Mouse (Mus musculus) C2C12 (cell line): ENCODE data around the gene Stxbp1. TPM values are rescaled to one million over a fixed set of nuclear protein-coding genes. Genes with fewer than 3 reads are reported as not detected.
"Not testable (repeated sequence)": the region's sequence is repeated elsewhere in the genome, so short reads cannot be mapped to it uniquely, and the experiment has no call there.

Experiments used
- H3K27me3 ChIP-seq: one replicate; pipeline ENCODE4 v1.6.1; 2011; ENCODE audit not compliant: control insufficient read depth, insufficient read depth, insufficient read length
- H3K36me3 ChIP-seq: one replicate; pipeline ENCODE4 v1.6.1; 2011; ENCODE audit not compliant: control insufficient read depth, insufficient read depth
- H3K4me3 ChIP-seq: one replicate; pipeline ENCODE4 v1.5.1; 2011; ENCODE audit warnings: mild to moderate bottlenecking, control low read depth; ENCODE audit not compliant: poor library complexity, insufficient read depth, severe bottlenecking
- H3K79me2 ChIP-seq: one replicate; pipeline ENCODE4 v1.6.1; 2011; ENCODE audit not compliant: control insufficient read depth, insufficient read depth
- H3K79me3 ChIP-seq: one replicate; pipeline ENCODE4 v1.6.1; 2011; ENCODE audit warnings: low read depth, control low read depth
- H3ac ChIP-seq: one replicate; pipeline ENCODE3; 2011; ENCODE audit warnings: low read depth; ENCODE audit not compliant: control insufficient read depth, insufficient read length
- CEBPB ChIP-seq: IDR thresholded peaks from one replicate; pipeline ENCODE4 v1.6.1; 2011; ENCODE audit warnings: low read depth, mild to moderate bottlenecking, control low read depth, moderate library complexity
- CTCF ChIP-seq: IDR thresholded peaks from one replicate; pipeline ENCODE4 v1.5.1; 2011; ENCODE audit not compliant: control insufficient read depth, insufficient read depth, insufficient read length
- FOSL1 ChIP-seq: IDR thresholded peaks from one replicate; pipeline ENCODE4 v1.8.0; 2011; ENCODE audit warnings: mild to moderate bottlenecking, low read length; ENCODE audit not compliant: poor library complexity, insufficient read depth, severe bottlenecking
- MAX ChIP-seq: IDR thresholded peaks from one replicate; pipeline ENCODE4 v1.6.1; 2011; ENCODE audit warnings: mild to moderate bottlenecking, control low read depth
- MYOD1 ChIP-seq: IDR thresholded peaks from one replicate; pipeline ENCODE4 v1.6.1; 2011; ENCODE audit warnings: low read depth; ENCODE audit not compliant: control insufficient read depth, insufficient read length
- MYOG ChIP-seq: IDR thresholded peaks from one replicate; pipeline ENCODE4 v1.6.1; 2011; ENCODE audit not compliant: control insufficient read depth, insufficient read length; ENCODE audit errors: extremely low read depth
- USF1 ChIP-seq: IDR thresholded peaks from one replicate; pipeline ENCODE4 v1.6.1; 2011; ENCODE audit warnings: low read depth, mild to moderate bottlenecking, control low read depth, moderate library complexity
- polyA plus RNA-seq: library from polyadenylated mRNA; unstranded; fragments of >200 nt; fragmentation: generic; extraction: Trizol; gene quantifications from one replicate; pipeline ENCODE4 v1.2.1, GENCODE M21; 2012; ENCODE audit warnings: missing spikeins

The Stxbp1 gene
- polyA plus RNA-seq, 1 experiment = 28.7 TPM

DNA sequence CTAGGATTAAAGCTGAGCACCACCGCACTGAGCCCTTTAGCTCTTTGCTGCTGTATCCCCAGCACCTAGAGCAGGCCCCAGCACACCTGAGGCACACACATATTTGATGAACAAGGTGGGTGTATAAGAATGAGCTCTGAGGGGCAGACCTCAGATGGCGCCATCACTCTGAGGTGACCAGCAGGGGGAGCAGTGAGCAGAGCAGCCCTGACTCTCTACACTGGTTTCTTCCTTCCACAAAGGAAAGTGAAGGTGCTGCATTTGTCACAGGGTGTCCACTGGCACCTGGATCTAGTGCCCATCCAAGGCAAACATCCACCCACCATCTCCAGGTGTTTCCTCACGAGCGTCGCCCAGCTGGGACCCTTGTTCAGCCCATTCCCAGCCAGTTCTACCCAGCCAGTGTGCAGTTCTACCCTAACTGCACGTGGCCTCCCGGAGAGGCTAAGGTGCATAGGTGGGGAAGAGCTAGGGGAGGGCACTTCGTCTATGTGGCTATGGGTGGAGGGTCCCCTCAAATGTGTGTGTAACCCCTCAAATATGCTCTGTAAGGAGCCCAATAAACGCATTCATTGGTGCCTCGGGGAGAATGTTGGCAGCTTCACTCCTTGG is 12.1 kb upstream of the Stxbp1 start:
- no peaks in the 10 kb centered on the region for H3K27me3 ChIP-seq
- H3K4me3 ChIP-seq = no peak overlapping the region
- TF ChIP-seq CEBPB (no peak), MYOD1 (no peak), USF1 (no peak), MYOG (no peak), FOSL1 (no peak), CTCF (peak; percentile 83), MAX (no peak)
- no peaks in the 10 kb centered on the region for H3K79me2 ChIP-seq
- no peaks in the 10 kb centered on the region for H3K36me3 ChIP-seq
- H3K79me3 ChIP-seq = no peaks in the 10 kb centered on the region
- no peak overlapping the region for H3ac ChIP-seq

DNA sequence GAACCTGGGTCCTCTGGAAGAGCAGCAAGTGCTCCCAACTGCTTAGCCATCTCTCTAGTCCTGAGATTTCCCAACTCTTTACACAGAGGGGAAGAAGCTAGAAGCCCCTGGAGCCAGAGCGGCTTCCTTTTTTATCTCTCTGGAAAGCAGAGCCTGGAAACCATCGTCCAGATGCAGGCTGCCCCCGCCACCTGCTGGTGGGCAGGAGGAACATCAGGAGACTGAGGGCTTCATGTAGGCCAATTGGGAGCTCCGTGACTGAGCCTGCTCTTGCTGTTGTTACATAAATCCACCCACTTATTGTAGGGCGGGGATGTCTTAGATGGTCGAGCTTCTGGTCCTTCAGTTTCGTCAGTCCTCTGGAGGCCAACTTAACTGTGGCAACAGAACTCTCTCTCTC is 10.5 kb upstream of the Stxbp1 start:
- TF ChIP-seq CTCF = peak; percentile 89
- no peak for TF ChIP-seq CEBPB
- no peak for TF ChIP-seq USF1
- no peak for TF ChIP-seq FOSL1
- TF ChIP-seq MYOG = no peak
- TF ChIP-seq MYOD1 = no peak
- TF ChIP-seq MAX = peak; percentile 50
- H3K79me3 ChIP-seq = no peaks in the 10 kb centered on the region

DNA sequence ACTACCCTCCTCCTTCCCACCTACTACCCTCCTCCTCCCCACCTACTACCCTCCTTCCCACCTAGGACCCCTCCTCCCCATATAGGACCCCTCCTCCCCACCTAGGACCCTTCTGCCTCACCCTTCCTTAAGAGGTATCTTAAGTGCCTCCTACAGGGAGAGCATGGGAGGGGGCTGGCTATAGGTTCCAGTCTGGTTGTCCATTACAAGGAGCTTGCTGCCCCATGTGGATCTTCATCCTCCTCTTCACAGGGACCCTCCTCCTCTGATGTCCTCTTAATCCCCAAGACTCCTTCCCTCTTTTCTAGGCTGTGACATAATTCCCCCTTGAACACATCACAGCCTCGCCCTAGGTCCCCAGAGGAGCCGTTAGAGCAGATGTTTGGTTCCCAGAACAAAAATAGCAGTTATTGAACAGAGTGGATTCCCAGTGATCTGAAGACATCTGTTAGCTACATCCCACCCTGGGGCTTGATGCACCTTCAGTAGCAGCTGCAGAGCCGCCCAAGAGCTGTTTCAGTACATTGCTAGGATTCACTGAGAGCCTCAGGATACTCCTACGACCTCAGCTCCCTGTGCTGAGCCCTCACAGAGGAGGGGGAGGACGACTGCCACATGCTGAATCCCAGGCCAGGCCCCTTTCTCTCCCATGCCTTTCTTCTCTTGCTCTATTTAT is 8.9 kb upstream of the Stxbp1 start:
- H3K79me3 ChIP-seq = no peaks in the 10 kb centered on the region
- no peaks in the 10 kb centered on the region for H3K36me3 ChIP-seq
- no peak overlapping the region for H3K4me3 ChIP-seq
- TF ChIP-seq MYOD1 (no peak), MAX (no peak), CEBPB (no peak), USF1 (no peak), FOSL1 (no peak), MYOG (no peak), CTCF (no peak)
- H3K27me3 ChIP-seq = peaks cover 8% of the 10 kb centered on the region
- no peak overlapping the region for H3ac ChIP-seq
- H3K79me2 ChIP-seq = no peaks in the 10 kb centered on the region

More for the DNA sequence above, 10.5 kb upstream of the Stxbp1 start:
- Histone ChIP-seq H3ac (no peak overlapping the region), H3K4me3 (no peak overlapping the region), H3K36me3 (no peaks in the 10 kb centered on the region), H3K27me3 (peaks cover 1% of the 10 kb centered on the region), H3K79me2 (no peaks in the 10 kb centered on the region)

DNA sequence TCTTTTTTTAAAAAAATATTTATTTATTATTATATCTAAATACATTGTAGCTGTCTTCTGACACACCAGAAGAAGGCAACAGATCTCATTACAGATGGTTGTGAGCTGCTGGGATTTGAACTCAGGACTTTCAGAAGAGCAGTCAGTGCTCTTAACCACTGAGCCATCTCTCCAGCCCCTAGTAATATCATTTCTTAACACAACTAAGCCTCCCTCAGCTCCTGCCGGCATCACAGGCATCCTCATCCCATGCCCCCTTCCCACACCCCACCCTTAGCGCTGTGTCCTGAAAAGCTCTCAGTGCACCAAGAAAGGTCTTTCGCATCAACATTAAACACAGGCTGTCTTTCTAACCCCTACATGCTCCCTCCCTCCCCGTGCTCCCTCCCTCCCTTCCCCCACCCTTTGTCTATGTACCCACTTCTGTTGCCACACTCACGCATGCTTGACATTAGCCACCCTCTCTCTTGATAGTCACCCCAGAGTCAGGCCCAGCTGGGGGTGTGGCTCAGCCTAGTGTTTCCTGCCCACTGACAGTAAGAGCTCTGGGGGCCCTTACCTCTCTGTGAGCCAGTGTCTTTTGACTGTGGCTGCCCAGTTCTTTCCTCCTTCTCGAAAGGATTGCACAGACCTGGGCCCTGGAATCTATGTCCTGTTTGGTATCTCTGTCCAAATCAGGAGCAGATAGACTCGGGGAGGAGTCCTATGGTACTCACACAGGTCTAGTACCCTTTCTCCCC is 8.2 kb upstream of the Stxbp1 start:
- H3ac ChIP-seq = no peak overlapping the region
- TF ChIP-seq CEBPB (no peak), CTCF (no peak), FOSL1 (no peak), MAX (no peak), USF1 (no peak), MYOD1 (no peak), MYOG (no peak)
- H3K27me3 ChIP-seq = peaks cover 8% of the 10 kb centered on the region
- no peak overlapping the region for H3K4me3 ChIP-seq
- H3K79me2 ChIP-seq = no peaks in the 10 kb centered on the region
- H3K36me3 ChIP-seq = no peaks in the 10 kb centered on the region
- H3K79me3 ChIP-seq = no peaks in the 10 kb centered on the region

DNA sequence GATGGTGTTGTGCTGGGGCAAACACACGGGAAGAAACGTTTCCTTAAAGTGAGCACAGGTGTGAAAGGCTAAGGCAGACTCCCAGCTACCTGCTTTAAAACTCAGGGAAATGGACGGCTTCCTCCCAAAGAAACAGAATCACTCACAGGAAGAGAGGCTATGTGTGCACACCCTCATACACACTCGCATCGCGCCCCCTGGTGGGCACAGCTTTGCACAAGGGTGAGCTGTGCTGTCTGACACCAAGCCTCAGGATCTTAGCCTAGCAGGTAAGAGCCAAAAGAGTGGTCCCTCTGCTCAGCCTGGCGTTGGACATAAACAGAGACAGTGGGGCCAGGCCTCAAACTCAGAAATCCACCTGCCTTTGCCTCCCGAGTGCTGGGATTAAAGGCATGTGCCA is 7.2 kb upstream of the Stxbp1 start:
- no peak overlapping the region for H3K4me3 ChIP-seq
- H3K79me3 ChIP-seq = no peaks in the 10 kb centered on the region
- no peak for TF ChIP-seq MYOG
- TF ChIP-seq CTCF = peak; percentile 98
- H3K36me3 ChIP-seq = no peaks in the 10 kb centered on the region
- H3K79me2 ChIP-seq = no peaks in the 10 kb centered on the region
- H3ac ChIP-seq = no peak overlapping the region
- peaks cover 8% of the 10 kb centered on the region for H3K27me3 ChIP-seq

DNA sequence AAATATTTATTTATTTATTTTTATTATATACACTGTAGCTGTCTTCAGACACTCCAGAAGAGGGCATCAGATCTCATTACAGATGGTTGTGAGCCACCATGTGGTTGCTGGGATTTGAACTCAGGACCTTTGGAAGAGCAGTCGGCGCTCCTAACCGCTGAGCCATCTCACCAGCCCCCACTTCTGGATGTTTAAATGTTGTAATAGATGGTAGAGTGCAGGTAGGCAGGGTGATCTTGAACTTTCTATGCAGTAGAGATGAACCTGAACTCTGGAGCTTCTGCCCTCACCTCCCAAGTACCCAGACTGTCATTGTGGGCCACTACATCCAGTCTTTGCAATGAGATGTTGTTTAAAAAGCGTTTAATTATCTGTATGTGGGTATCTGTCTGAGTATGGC is 6.7 kb upstream of the Stxbp1 start:
- H3K36me3 ChIP-seq, H3K27me3 ChIP-seq, H3K79me2 ChIP-seq, H3K4me3 ChIP-seq, H3K79me3 ChIP-seq, H3ac ChIP-seq: not testable (repeated sequence)
